Mouse (Mus musculus) CD4-positive, CD25-positive, alpha-beta regulatory T cell, adult 4 months (primary cell): ENCODE results near the gene Adrm1. TPM values are rescaled to one million over a fixed set of nuclear protein-coding genes. Genes with fewer than 3 reads are reported as not detected.

ENCODE experiments used
- ATAC-seq: one replicate; pipeline ENCODE4 v1.8.0; 2017
- polyA plus RNA-seq, 2 experiments: library from polyadenylated mRNA; unstranded; fragments of 100-300 nt; shearing (Covaris generic); gene quantifications; one replicate each; pipeline ENCODE4 v1.2.1; 2017

Adrm1 gene
- polyA plus RNA-seq, 2 experiments from 2014 or later, result 83.1 to 115 TPM

GRCm38 (mm10) chr2:180185686-180186085 lies 14.4 kb downstream of the Adrm1 start:
- ATAC-seq, result no peak

- ATAC-seq, result no peak
These were observed 16.1 kb downstream of the Adrm1 start for GRCm38 (mm10) chr2:180187362-180187761.

DNA sequence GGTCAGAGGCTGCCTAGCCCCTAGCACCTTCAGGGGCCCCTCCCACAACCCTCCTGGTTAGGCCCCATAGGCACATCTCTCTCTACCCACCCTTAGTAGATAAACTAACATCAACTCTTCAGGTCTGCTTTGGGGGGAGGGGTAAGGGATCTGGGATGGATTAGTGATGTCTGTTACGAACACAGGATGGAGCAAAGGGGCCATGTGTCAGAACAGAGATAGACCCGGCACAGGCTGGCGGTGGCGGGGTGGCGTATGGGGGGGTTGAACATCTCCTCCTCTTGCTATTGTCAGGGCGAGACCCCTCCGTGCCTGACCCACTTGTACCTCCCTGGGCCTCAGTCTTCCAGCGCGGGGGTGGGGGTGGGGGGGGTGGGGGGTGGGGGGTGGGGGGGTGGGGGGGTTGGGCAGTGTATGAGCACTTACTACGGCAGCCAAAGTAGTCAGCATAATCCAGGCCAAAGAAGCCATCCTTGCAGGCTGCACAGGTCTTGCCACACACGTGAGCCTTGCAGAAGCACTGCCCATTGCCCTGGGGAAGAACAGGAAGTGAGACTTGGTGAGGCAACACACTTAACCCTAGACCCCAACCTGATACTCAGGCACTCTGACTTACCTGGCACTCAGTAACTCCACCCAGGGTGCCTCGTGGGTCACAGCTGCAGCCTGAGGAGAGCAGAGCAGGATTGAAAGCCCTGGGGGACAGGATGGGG lies 25.5 kb downstream of the Adrm1 start:
- ATAC-seq, result no peak

GRCm38 (mm10) chr2:180197323-180198037 lies 26.2 kb downstream of the Adrm1 start:
- ATAC-seq, result no peak

- no peak for ATAC-seq
These were observed 27.5 kb downstream of the Adrm1 start for GRCm38 (mm10) chr2:180198782-180199181.

DNA sequence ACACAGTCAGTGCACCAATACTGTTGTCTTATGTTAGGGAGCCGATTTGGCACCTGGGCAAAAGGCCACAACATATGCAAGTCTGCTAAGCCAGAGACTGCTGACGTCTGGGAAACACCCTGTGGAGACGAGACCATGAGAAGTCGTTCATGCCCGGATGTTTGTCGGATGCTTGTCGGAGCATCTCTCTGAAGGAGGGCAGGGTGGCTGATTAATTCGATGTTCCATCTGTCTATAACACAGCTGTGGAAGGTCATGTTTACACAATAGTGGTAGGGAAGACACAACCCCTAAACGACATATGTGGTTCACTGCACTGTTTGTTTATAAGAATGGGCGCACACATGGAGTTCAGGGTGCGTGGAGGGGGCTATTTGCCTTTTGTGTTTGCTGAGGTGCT lies 29.4 kb downstream of the Adrm1 start:
- ATAC-seq, result no peak

- ATAC-seq, result no peak
These were observed 30.0 kb downstream of the Adrm1 start for GRCm38 (mm10) chr2:180201303-180201702.

GRCm38 (mm10) chr2:180202263-180202662 lies 31.0 kb downstream of the Adrm1 start:
- ATAC-seq, result no peak

- ATAC-seq, result no peak
These were observed 31.5 kb downstream of the Adrm1 start for GRCm38 (mm10) chr2:180202805-180203204.

DNA sequence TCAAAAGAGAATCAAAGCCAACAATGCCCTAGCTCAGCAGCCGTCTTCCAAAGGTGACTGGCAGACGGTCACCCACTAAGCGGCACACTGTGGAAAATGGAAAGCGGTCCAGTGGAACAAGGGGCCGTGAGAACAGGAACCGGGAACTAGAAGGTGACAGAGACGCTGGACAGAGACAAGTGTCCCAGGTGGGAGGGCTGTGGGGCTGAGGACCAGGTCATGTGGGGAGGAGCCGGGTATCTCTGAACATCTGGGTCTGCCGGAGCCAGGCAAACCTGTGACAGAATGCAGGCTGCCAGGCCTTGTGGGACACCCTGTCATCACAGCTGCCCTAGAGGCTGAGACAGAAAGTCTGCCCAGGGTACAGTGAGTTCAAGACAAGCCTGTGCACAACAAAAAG lies 33.2 kb downstream of the Adrm1 start:
- ATAC-seq, result no peak

DNA sequence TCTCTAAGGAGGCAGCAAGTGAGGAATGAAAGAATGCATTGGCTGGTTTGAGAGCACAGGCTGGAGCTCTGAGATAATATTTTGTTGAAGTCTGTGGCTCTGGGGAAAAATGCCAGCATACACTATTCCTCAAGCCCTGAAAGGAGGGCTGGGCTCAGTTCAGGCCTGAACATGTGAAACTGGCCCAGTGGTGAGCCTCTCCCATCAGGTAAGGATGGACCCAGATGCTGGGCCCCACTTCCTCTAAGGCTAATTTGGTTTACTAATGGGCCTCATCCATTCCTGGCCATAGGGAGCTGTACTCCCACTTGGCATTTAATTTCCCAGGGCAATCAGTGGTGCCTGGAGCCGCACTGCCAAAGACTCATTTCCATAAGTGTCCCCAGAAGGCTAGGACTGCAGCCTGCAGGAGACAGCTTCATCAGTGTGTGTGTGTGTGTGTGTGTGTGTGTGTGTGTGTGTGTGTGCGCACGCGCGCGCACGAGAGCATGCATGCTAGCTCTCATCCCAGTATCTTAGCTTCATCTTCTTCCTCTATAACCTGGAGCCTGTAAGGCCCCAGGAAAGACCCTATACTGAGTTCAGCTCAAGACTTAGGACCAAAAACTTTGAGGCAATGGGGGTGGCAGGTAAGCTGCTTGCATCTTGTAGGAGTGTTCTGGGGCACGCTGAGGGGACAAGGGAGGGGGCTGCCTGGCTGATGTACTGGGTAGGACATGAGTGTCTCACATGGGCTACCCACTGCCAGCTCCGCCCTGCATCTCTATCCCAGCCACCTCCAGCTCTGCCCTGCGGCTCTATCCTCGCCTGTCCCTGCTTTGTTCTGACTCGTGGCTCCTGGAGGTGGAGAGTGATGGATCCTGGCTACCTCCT lies 34.0 kb downstream of the Adrm1 start:
- no peak for ATAC-seq

DNA sequence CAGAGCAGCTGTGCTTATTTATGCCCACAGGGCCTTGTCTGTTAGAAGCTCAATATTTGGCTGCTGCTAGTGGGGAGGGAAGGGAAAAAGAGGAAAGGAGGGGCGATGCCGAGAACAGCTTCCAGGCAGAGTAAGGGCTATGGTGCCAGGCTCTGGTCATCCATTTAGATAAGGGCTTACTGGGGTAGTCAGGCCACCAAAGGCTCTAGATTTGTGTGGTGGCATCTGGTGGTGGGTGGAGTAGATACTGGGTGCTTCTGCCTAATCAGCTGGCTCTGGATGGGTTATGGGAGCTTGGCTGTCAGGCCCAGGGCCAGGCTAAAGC lies 34.6 kb downstream of the Adrm1 start:
- no peak for ATAC-seq

DNA sequence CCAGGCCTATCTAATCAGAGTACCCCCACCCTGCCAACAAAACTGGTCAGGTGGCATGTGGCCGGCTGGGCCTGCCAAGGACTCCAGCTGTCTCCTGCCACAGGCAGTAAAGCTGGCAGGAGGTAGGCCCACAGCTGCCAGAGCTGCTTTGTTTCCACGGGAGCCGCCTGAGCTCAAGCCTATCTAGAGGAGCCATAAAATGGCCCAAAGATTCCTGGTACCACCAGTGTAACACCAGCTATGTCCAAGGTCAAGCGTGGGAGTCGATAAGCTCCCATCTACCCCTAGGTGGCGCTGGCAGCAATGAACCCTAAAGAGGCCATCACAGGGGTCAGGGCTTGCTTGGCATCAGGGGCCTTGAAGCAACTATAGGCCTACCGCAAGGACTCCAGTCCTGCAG lies 36.6 kb downstream of the Adrm1 start:
- ATAC-seq, result no peak

GRCm38 (mm10) chr2:180208976-180209375 lies 37.7 kb downstream of the Adrm1 start:
- ATAC-seq, result no peak

GRCm38 (mm10) chr2:180212255-180212654 lies 41.0 kb downstream of the Adrm1 start:
- no peak for ATAC-seq

DNA sequence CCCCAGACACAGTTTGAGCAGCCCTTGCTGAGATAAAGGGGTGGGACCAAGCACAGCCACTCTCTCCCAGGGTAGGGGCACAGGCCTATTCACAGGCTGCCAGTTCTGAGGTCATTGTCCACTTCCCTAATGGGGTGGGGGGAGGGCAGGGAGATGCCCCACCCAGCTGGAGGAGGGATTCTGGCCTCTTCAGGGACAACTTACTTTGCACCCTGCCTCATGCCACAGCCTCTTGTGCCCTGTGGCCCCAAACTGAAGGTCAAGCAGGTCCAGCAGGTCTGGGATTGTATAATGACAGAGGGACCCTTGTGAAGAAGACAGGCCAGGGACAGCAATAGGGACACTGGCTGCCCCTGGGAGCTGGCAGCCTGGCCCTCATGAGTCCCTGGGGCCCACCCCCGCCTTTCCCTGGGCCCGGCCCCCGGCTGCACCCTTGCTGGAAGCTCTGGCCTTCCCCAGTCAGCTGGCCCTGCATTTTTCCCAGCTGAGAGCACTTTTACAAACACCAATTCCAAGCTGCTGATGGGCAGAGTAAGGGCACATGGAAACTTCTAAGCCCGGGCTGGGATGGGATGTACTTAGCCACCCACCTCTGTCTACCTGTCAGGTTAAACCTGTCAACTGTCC lies 43.2 kb downstream of the Adrm1 start:
- ATAC-seq, result no peak

- no peak for ATAC-seq
These were observed 43.8 kb downstream of the Adrm1 start for GRCm38 (mm10) chr2:180215011-180215461.

DNA sequence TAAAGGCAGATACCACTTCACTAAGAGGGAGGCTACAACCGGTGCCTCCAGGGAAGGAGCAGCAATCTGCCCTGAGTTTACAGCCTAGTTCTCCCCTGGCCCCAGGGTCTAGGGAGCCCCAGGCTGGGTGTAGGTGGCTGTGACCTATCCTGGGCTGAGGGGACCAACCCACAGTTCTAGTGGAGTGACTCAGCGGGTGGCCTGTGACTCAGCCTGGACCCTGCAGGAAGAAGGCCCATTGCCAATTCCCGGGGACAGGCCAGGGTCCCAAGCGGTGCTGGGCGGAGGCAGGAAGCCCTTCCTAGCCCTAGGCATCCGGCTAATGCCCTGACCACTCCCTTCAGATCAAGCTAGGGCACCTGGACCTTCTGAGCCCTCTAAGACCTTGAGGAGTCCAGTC lies 44.7 kb downstream of the Adrm1 start:
- ATAC-seq, result no peak

- no peak for ATAC-seq
These were observed 45.6 kb downstream of the Adrm1 start for GRCm38 (mm10) chr2:180216921-180217320.

DNA sequence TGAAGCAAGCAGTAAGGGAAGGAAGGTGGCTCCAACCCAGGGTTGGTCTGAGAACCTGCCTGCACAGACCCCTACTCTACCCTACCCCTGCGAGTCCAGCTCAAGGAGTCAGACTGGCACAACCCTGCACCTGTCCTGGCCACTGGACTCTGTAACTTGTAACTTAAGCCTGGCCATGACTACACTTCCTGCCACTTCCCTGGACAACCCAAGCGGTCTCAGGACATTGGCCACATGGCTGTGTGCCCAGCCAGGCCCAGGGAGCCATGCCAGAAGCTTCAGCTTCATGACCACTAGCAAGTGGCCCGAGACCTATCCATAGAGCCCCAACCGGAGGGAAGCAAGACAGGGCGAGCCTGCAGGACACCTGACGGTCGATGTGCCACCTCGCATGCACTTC lies 46.3 kb downstream of the Adrm1 start:
- no peak for ATAC-seq

GRCm38 (mm10) chr2:180218241-180218640 lies 47.0 kb downstream of the Adrm1 start:
- no peak for ATAC-seq

DNA sequence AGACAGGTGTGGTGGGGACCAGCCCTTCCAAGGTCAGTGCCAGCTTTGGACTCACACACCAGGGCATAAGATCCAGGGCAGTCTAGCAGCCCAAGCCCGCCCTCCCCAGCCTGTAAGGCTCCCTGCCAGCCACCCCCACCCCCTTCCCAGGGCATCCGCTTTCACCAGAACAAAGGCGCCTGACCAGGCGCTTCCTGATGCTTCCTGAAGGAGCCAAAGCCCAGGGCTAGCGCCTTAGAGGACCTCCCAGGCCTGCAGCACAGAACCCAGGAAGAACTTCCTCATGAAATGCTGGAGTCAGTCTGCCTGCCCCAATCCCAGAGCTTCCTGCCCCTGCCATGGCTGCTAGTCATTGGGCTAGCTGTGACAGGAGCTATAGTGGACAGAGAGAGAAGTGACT lies 47.4 kb downstream of the Adrm1 start:
- no peak for ATAC-seq
